17 mouse cellular contexts compared by ENCODE assay signal in the genomic region with DNA sequence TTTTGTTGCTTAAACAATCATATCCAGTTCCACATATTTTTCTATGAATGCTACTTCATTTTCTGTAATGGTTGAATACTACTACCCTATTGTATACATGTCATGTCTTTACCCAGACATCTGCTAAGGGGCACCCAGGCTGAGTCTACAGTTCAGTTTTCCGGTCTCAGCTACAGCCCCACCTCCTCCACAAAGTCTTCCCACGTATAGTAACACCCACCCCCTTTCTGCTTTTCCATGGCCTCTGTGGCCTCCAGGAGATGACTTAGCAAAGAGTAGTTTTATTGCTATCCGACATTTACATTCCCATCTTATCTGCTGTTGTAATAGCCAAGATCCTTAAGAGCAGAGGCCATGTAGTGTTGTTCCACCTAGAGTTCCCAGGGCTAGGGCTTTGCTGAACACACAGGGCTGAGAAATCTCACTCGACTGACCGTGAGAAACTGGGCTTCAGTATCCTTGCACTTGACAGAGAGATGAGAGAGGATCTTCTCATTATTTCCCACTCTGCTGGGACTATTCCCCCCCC.
"Had no signal": no experiment of that assay in that cellular context is flagged by ENCODE, and none has a peak within 500 bp of the region (broad histone marks: within the 10 kb centered on the region; RNA-seq: fewer than 3 reads in every experiment).

No protein-coding gene starts in this region.

- H3K4me1 ChIP-seq: midbrain, embryonic 10.5 days; midbrain, embryonic 12.5 days; neural tube, embryonic 13.5 days; neural tube, embryonic 15.5 days; stomach, embryonic 15.5 days had no signal

- H3K36me3 ChIP-seq: midbrain, embryonic 10.5 days; midbrain, embryonic 12.5 days; neural tube, embryonic 13.5 days; neural tube, embryonic 15.5 days; stomach, embryonic 15.5 days had no signal

- H3K9me3 ChIP-seq: midbrain, embryonic 10.5 days; midbrain, embryonic 12.5 days; neural tube, embryonic 13.5 days; neural tube, embryonic 15.5 days; stomach, embryonic 15.5 days had no signal

- H3K4me3 ChIP-seq: midbrain, embryonic 10.5 days; midbrain, embryonic 12.5 days; myocyte; neural tube, embryonic 13.5 days; neural tube, embryonic 15.5 days; stomach, embryonic 15.5 days had no signal

- ATAC-seq: midbrain, embryonic 16.5 days had no signal

- DNase-seq: lung, adult 18-20 months; lung, embryonic 14.5 days; lung, postnatal 10 days; lung, postnatal 4 days; midbrain, embryonic 14.5 days; right cerebral cortex, postnatal 14 days; thymus, adult 2 months; thymus, postnatal 25 days; thymus, postnatal 4 days had no signal

- H3K4me2 ChIP-seq: lung, embryonic 14.5 days; midbrain, embryonic 12.5 days; neural tube, embryonic 13.5 days; neural tube, embryonic 15.5 days; stomach, embryonic 15.5 days had no signal

- H3K27me3 ChIP-seq: midbrain, embryonic 12.5 days; neural tube, embryonic 13.5 days; neural tube, embryonic 15.5 days; stomach, embryonic 15.5 days had no signal

- H3K9ac ChIP-seq: lung, embryonic 14.5 days; midbrain, embryonic 12.5 days; neural tube, embryonic 13.5 days; neural tube, embryonic 15.5 days; stomach, embryonic 15.5 days had no signal

- H3K27ac ChIP-seq: midbrain, embryonic 10.5 days; midbrain, embryonic 12.5 days; neural tube, embryonic 13.5 days; neural tube, embryonic 15.5 days; stomach, embryonic 15.5 days; stomach, postnatal 0 days had no signal
